ENCODE assay signal across 8 mouse cellular contexts in the genomic region with DNA sequence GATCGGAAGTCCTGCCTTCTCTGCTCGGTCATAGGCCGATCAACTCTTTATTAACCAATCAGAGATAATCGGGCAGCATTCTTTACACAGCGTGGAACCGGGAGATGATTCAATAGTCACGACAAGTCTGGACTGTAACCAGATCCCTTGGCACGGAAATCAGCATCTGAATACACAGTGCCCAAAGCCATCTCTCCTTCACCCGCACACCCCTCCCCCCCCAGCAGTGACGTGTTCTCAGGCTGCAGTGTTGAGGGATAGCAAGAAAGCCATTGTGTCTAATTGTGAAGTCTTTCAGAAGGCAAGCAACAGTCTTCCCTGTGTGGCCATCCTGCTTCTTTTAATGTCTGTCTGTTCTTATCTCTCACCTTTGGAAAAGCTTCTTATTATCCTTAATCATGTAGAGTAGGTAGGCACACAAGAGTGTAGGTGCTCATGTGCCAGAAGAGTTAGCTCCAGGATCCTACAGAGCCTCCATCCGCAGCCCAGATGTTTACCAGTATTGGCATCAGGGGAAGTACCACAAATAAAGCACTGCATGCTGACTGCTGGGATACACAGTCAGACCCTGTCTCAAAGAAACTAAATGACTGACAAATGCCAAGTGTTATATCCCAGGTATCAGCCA. TPM values are rescaled to one million over a fixed set of nuclear protein-coding genes. Genes with fewer than 3 reads are reported as not detected.
A peak's percentile ranks its signal among the peaks of the same experiment; 100 is the strongest.
DNase-seq lines count a peak whose midpoint lies in the region; ATAC-seq lines count a peak whose summit lies in the region.

No protein-coding gene starts in this region.

- peak overlapping the region; percentile 89 for H3K27ac ChIP-seq in hindbrain, embryonic 12.5 days
- H3K27ac ChIP-seq in lung, embryonic 15.5 days = 0 out of 2 replicates have a peak overlapping the region, but pooled peaks have one; percentile 0

- H3K9me3 ChIP-seq in hindbrain, embryonic 12.5 days (replicated peaks) = no peaks in the 10 kb centered on the region
- no peaks in the 10 kb centered on the region for H3K9me3 ChIP-seq in lung, embryonic 15.5 days

- peak; percentile 98 to 99 for DNase-seq in cerebellum, postnatal 14 days
- DNase-seq in frontal cortex, postnatal 10 days (ENCODE audit: low spot score in 2 of 2) = peak; percentile 68 to 74
- DNase-seq in layer of hippocampus, postnatal 10 days (ENCODE audit: low spot score in 2 of 2) = peak; percentile 84 to 89
- peak; percentile 60 for DNase-seq in ovary, postnatal 14 days (ENCODE audit: low spot score)
- DNase-seq in thymus, postnatal 10 days (ENCODE audit: low spot score in 2 of 2) = no peak

- H3K27me3 ChIP-seq in hindbrain, embryonic 12.5 days = no peaks in the 10 kb centered on the region
- no peaks in the 10 kb centered on the region for H3K27me3 ChIP-seq in lung, embryonic 15.5 days

- H3K4me2 ChIP-seq in hindbrain, embryonic 12.5 days (replicated peaks) = peak overlapping the region; percentile 56
- peak overlapping the region; percentile 62 for H3K4me2 ChIP-seq in lung, embryonic 15.5 days

- no peaks in the 10 kb centered on the region for H3K36me3 ChIP-seq in hindbrain, embryonic 12.5 days
- no peaks in the 10 kb centered on the region for H3K36me3 ChIP-seq in lung, embryonic 15.5 days

- WGBS in hindbrain, embryonic 12.5 days = 1% methylated on average over 11 of the region's 11 CpGs
- 2% methylated on average over 11 of the region's 11 CpGs for WGBS in lung, embryonic 15.5 days

- H3K4me1 ChIP-seq in hindbrain, embryonic 12.5 days = peaks cover 15% of the 10 kb centered on the region
- H3K4me1 ChIP-seq in lung, embryonic 15.5 days = peaks cover 9% of the 10 kb centered on the region; the same call in 1 of the 2 replicates

- ATAC-seq in activated CD4-positive, CD25-positive, alpha-beta regulatory T cell, adult 4 months = peak; percentile 49
- ATAC-seq in hindbrain, embryonic 12.5 days (ENCODE audit: low FRiP score) = peak; percentile 99
- ATAC-seq in lung, embryonic 15.5 days (ENCODE audit: borderline replicate concordance, extremely low read depth, low FRiP score, low TSS enrichment) = peak; percentile 96

- peak overlapping the region; percentile 57 for H3K9ac ChIP-seq in hindbrain, embryonic 12.5 days
- no peak overlapping the region; the same call in 1 of the 2 replicates for H3K9ac ChIP-seq in lung, embryonic 15.5 days

- peak overlapping the region; percentile 31 for H3K4me3 ChIP-seq in hindbrain, embryonic 12.5 days
- H3K4me3 ChIP-seq in lung, embryonic 15.5 days = peak overlapping the region; percentile 41

RNA-seq across cellular contexts. Expression of gene Mif, which starts 13.0 kb away (rescaled TPM):
- polyA plus RNA-seq in activated CD4-positive, CD25-positive, alpha-beta regulatory T cell, adult 4 months (2017; shearing (Covaris generic)) = 100 to 1,000 TPM; 464 to 561 TPM
- 1,134 and 1,420 TPM in 2 replicates for polyA plus RNA-seq in hindbrain, embryonic 12.5 days (2016; fragmentation: Nextera tagmentation; extraction: Ambion mirVana)
- 100 to 1,000 TPM; 674 to 738 TPM for total RNA-seq in layer of hippocampus, postnatal 10 days (2021)
- 1,625 and 1,841 TPM in 2 replicates for polyA plus RNA-seq in lung, embryonic 15.5 days (2015; fragmentation: Nextera tagmentation; extraction: Ambion mirVana)

RNA-seq across cellular contexts. Expression of gene Derl3, which starts 20.2 kb away (rescaled TPM):
- polyA plus RNA-seq in activated CD4-positive, CD25-positive, alpha-beta regulatory T cell, adult 4 months (2017; shearing (Covaris generic)) = 1 to 10 TPM in 1 of 2 experiments, under 1 TPM in 1; 0.85 to 2.7 TPM
- polyA plus RNA-seq in hindbrain, embryonic 12.5 days (2016; fragmentation: Nextera tagmentation; extraction: Ambion mirVana) = 2.7 and 2.9 TPM in 2 replicates
- total RNA-seq in layer of hippocampus, postnatal 10 days (2021) = 1 to 10 TPM in 1 of 2 experiments, not detected in 1; 1.7 TPM
- polyA plus RNA-seq in lung, embryonic 15.5 days (2015; fragmentation: Nextera tagmentation; extraction: Ambion mirVana) = 1.8 and 2.5 TPM in 2 replicates

RNA-seq across cellular contexts. Expression of gene Gstt2, which starts 35.8 kb away (rescaled TPM):
- polyA plus RNA-seq in activated CD4-positive, CD25-positive, alpha-beta regulatory T cell, adult 4 months (2017; shearing (Covaris generic)) = 10 to 100 TPM; 58.5 to 64.1 TPM
- polyA plus RNA-seq in hindbrain, embryonic 12.5 days (2016; fragmentation: Nextera tagmentation; extraction: Ambion mirVana) = 7.9 and 8.4 TPM in 2 replicates
- total RNA-seq in layer of hippocampus, postnatal 10 days (2021) = 1 to 10 TPM; 5.0 to 6.1 TPM
- polyA plus RNA-seq in lung, embryonic 15.5 days (2015; fragmentation: Nextera tagmentation; extraction: Ambion mirVana) = 37.3 and 39.1 TPM in 2 replicates

RNA-seq across cellular contexts. Expression of gene Smarcb1, which starts 48.4 kb away (rescaled TPM):
- 100 to 1,000 TPM in 1 of 2 experiments, 10 to 100 TPM in 1; 75.0 to 127 TPM for polyA plus RNA-seq in activated CD4-positive, CD25-positive, alpha-beta regulatory T cell, adult 4 months (2017; shearing (Covaris generic))
- polyA plus RNA-seq in hindbrain, embryonic 12.5 days (2016; fragmentation: Nextera tagmentation; extraction: Ambion mirVana) = 296 and 298 TPM in 2 replicates
- 10 to 100 TPM; 99.2 to 99.3 TPM for total RNA-seq in layer of hippocampus, postnatal 10 days (2021)
- polyA plus RNA-seq in lung, embryonic 15.5 days (2015; fragmentation: Nextera tagmentation; extraction: Ambion mirVana) = 205 and 213 TPM in 2 replicates

RNA-seq across cellular contexts. Expression of gene Gstt4, which starts 50.7 kb away (rescaled TPM):
- under 1 TPM in 1 of 2 experiments, not detected in 1; 0.48 TPM for polyA plus RNA-seq in activated CD4-positive, CD25-positive, alpha-beta regulatory T cell, adult 4 months (2017; shearing (Covaris generic))
- polyA plus RNA-seq in hindbrain, embryonic 12.5 days (2016; fragmentation: Nextera tagmentation; extraction: Ambion mirVana) = not detected in 2 replicates
- not detected for total RNA-seq in layer of hippocampus, postnatal 10 days (2021)
- not detected in 2 replicates for polyA plus RNA-seq in lung, embryonic 15.5 days (2015; fragmentation: Nextera tagmentation; extraction: Ambion mirVana)

Comparison
In these comparisons a context has a peak if more than half of its experiments do, and no peak if none do; other contexts are left out.
1. ATAC-seq: peak in every context shown above with its lines; median percentile 99 in hindbrain, embryonic 12.5 days; 96 in lung, embryonic 15.5 days; 49 in activated CD4-positive, CD25-positive, alpha-beta regulatory T cell, adult 4 months.
2. DNase-seq: peak in cerebellum, postnatal 14 days (2 of 2), frontal cortex, postnatal 10 days (2 of 2), layer of hippocampus, postnatal 10 days (2 of 2) and ovary, postnatal 14 days (single experiment); none in thymus, postnatal 10 days (0 of 2).